Mouse (Mus musculus) common myeloid progenitor, adult 5-6 weeks (primary cell): Measurements from ENCODE around the gene Pkm. TPM values are rescaled to one million over a fixed set of nuclear protein-coding genes. Genes with fewer than 3 reads are reported as not detected.
A peak's percentile ranks its signal among the peaks of the same experiment; 100 is the strongest.

Source experiments
- ATAC-seq: replicated peaks from 2 replicates; pipeline ENCODE4 v1.8.0; 2016; ENCODE audit warnings: low read depth, mild to moderate bottlenecking, moderate TSS enrichment, inconsistent platforms; ENCODE audit not compliant: poor library complexity, severe bottlenecking
- total RNA-seq: library from RNA; stranded (forward); fragments of 200-1000, 187-1606 nt; gene quantifications from 2 replicates; pipeline ENCODE4 v1.2.3, GENCODE M21; 2017

Gene Pkm
- 418 and 473 TPM in 2 replicates for total RNA-seq

GRCm38 (mm10) chr9:59655958-59656634 is at the start of gene Pkm:
TSS of gene Pkm (plus strand) at chr9:59656368.
- peak; percentile 56 for ATAC-seq

GRCm38 (mm10) chr9:59610950-59611349 is 45.2 kb upstream of the Pkm start:
- ATAC-seq = no peak

- no peak for ATAC-seq
These were observed 40.4 kb upstream of the Pkm start for GRCm38 (mm10) chr9:59615797-59616196.

- peak; percentile 97 for ATAC-seq
These were observed 39.4 kb upstream of the Pkm start, which contains the start of gene Parp6 for GRCm38 (mm10) chr9:59616622-59617306. TSS of gene Parp6 (plus strand) at chr9:59617284.

- ATAC-seq = peak; percentile 10; the same call in 1 of the 2 replicates
These were observed 38.7 kb upstream of the Pkm start for GRCm38 (mm10) chr9:59617307-59617973.

- ATAC-seq = no peak
These were observed 17.8 kb upstream of the Pkm start for GRCm38 (mm10) chr9:59638372-59638771.

- no peak for ATAC-seq
These were observed 16.2 kb upstream of the Pkm start for GRCm38 (mm10) chr9:59639936-59640335.

GRCm38 (mm10) chr9:59641320-59641719 is 14.8 kb upstream of the Pkm start:
- ATAC-seq = no peak

- ATAC-seq = no peak
These were observed 6.3 kb upstream of the Pkm start for GRCm38 (mm10) chr9:59649911-59650310.

GRCm38 (mm10) chr9:59653371-59653770 is 2.8 kb upstream of the Pkm start:
- ATAC-seq = peak; percentile 34

- no peak for ATAC-seq
These were observed 1.7 kb upstream of the Pkm start for GRCm38 (mm10) chr9:59654450-59654983.

- ATAC-seq = peak; percentile 33
These were observed 758 bp downstream of the Pkm start for GRCm38 (mm10) chr9:59656635-59657617.

GRCm38 (mm10) chr9:59658146-59658545 is 2.0 kb downstream of the Pkm start:
- no peak for ATAC-seq

GRCm38 (mm10) chr9:59659036-59660026 is 3.2 kb downstream of the Pkm start:
- ATAC-seq = peak; percentile 53

GRCm38 (mm10) chr9:59660421-59660820 is 4.3 kb downstream of the Pkm start:
- no peak for ATAC-seq

GRCm38 (mm10) chr9:59661298-59661975 is 5.3 kb downstream of the Pkm start:
- ATAC-seq = no peak

- ATAC-seq = no peak
These were observed 7.1 kb downstream of the Pkm start for GRCm38 (mm10) chr9:59663226-59663625.

GRCm38 (mm10) chr9:59663957-59664356 is 7.8 kb downstream of the Pkm start:
- ATAC-seq = no peak
